Mouse (Mus musculus) lung, postnatal 0 days (tissue): ENCODE data around the gene Olfr164. TPM values are rescaled to one million over a fixed set of nuclear protein-coding genes. Genes with fewer than 3 reads are reported as not detected.

ENCODE experiments used
- ATAC-seq: fragments of 200-750 bp; cut with Nextera tagmentation; 2 replicates; pipeline ENCODE4 v1.8.0; 2017; ENCODE audit warnings: moderate library complexity
- DNase-seq: peaks from one replicate; pipeline ENCODE4 v3.0.0-alpha.2; 2016; ENCODE audit warnings: low spot score
- H3K27ac ChIP-seq: fragments of 300-500 bp; sonication (generic); 2 replicates; pipeline ENCODE4 v1.5.1; 2014; ENCODE audit warnings: antibody characterized with exemption, mild to moderate bottlenecking, low read length, mixed read lengths
- H3K27me3 ChIP-seq: fragments of 300-500 bp; sonication (generic); replicated peaks from 2 replicates; pipeline ENCODE4 v1.6.1; 2014; ENCODE audit warnings: low read length, mixed read lengths; ENCODE audit not compliant: insufficient read depth
- H3K36me3 ChIP-seq: fragments of 300-500 bp; sonication (generic); 2 replicates; pipeline ENCODE4 v1.6.1; 2014; ENCODE audit warnings: low read length, mixed read lengths; ENCODE audit not compliant: insufficient read depth
- H3K4me1 ChIP-seq: fragments of 300-500 bp; sonication (generic); 2 replicates; pipeline ENCODE4 v1.6.1; 2014; ENCODE audit warnings: antibody characterized with exemption, low read depth, low read length, mixed read lengths; ENCODE audit not compliant: insufficient read depth
- H3K4me2 ChIP-seq: fragments of 300-500 bp; sonication (generic); replicated peaks from 2 replicates; pipeline ENCODE4 v1.6.1; 2014; ENCODE audit warnings: low read depth, mild to moderate bottlenecking, low read length, moderate library complexity, mixed read lengths
- H3K4me3 ChIP-seq: fragments of 300-500 bp; sonication (generic); 2 replicates; pipeline ENCODE4 v1.5.1; 2014; ENCODE audit warnings: low read depth, low read length
- H3K9ac ChIP-seq: fragments of 300-500 bp; sonication (generic); replicated peaks from 2 replicates; pipeline ENCODE4 v1.6.1; 2014; ENCODE audit warnings: low read depth, mild to moderate bottlenecking
- H3K9me3 ChIP-seq: fragments of 300-500 bp; sonication (generic); 2 replicates; pipeline ENCODE4 v1.6.1; 2016; ENCODE audit warnings: low read length, mixed read lengths
- CTCF ChIP-seq: IDR thresholded peaks from 2 replicates; pipeline ENCODE4 v1.5.1; 2016; ENCODE audit warnings: antibody characterized with exemption, mild to moderate bottlenecking
- EP300 ChIP-seq: IDR thresholded peaks from 2 replicates; pipeline ENCODE4 v1.6.1; 2016; ENCODE audit warnings: antibody characterized with exemption, mild to moderate bottlenecking, control low read depth
- WGBS: fragments of 180-500 bp; shearing (Covaris S2); extraction: QIAGEN DNeasy Blood & Tissue Kit; methylation state at CpG from one replicate; pipeline ENCODE4 v1.1.7; 2014; 5-methylcytosine and 5-hydroxymethylcytosine counted together
- microRNA-seq: library from miRNA; unstranded; fragments of <30 nt; microRNA quantifications from one replicate; pipeline ENCODE4, GENCODE M21; 2016
- polyA plus RNA-seq: library from polyadenylated mRNA; unstranded; fragments of >200 nt; fragmentation: Nextera tagmentation; extraction: Ambion mirVana; gene quantifications from 2 replicates; pipeline ENCODE4 v1.2.1, GENCODE M21; 2015

Olfr164 gene
- polyA plus RNA-seq, 1 experiment from 2014 or later: not detected

GRCm38 (mm10) chr16:19240792-19241538 lies 72.9 kb downstream of the Olfr164 start:
- no peak overlapping the region for H3K27ac ChIP-seq
- WGBS: 70% methylated on average over 6 of the region's 6 CpGs
- no peaks in the 10 kb centered on the region for H3K36me3 ChIP-seq
- H3K27me3 ChIP-seq: no peaks in the 10 kb centered on the region
- no peak for ATAC-seq
- H3K4me3 ChIP-seq: no peak overlapping the region
- DNase-seq: no peak
- H3K4me1 ChIP-seq: no peaks in the 10 kb centered on the region
- H3K4me2 ChIP-seq: no peak overlapping the region
- TF ChIP-seq CTCF: no peak
- no peaks in the 10 kb centered on the region for H3K9me3 ChIP-seq
- no peak overlapping the region for H3K9ac ChIP-seq

GRCm38 (mm10) chr16:19236719-19237118 lies 77.1 kb downstream of the Olfr164 start:
- H3K9ac ChIP-seq: no peak overlapping the region
- no peaks in the 10 kb centered on the region for H3K4me1 ChIP-seq
- no peaks in the 10 kb centered on the region for H3K27me3 ChIP-seq
- H3K4me2 ChIP-seq: no peak overlapping the region
- DNase-seq (no peak), ATAC-seq (no peak)
- no peak overlapping the region for H3K27ac ChIP-seq
- no peaks in the 10 kb centered on the region for H3K9me3 ChIP-seq
- H3K4me3 ChIP-seq: no peak overlapping the region
- TF ChIP-seq CTCF: no peak
- TF ChIP-seq EP300: no peak
- WGBS: 79% methylated on average over 4 of the region's 4 CpGs
- H3K36me3 ChIP-seq: no peaks in the 10 kb centered on the region

Small RNA genes lying within 50 kb of the gene (microRNA-seq; reads per million reads assigned to microRNA genes)
- gene Gm23612: not detected

Other genes with a start within 250 kb of the Olfr164 start
- not detected in 2 replicates for gene Olfr165, start 109.1 kb upstream of the Olfr164 start, polyA plus RNA-seq
- gene Olfr166, start 169.6 kb upstream of the Olfr164 start, polyA plus RNA-seq: not detected in 2 replicates
- not detected in 2 replicates for gene Olfr167, start 208.2 kb upstream of the Olfr164 start, polyA plus RNA-seq
- not detected in 2 replicates for gene Olfr168, start 221.5 kb upstream of the Olfr164 start, polyA plus RNA-seq